Mouse (Mus musculus): ENCODE measurements around the gene Cdc25b.

GRCm38 (mm10) chr2:131145536-131145935, 41.2 kb upstream of the Cdc25b start:
- TF ChIP-seq CTCF (IDR thresholded peaks at IDR 0.05; ENCODE audit: extremely low read depth, insufficient read length, insufficient replicate concordance, low read depth, low read length) (no peak), POLR2A (IDR thresholded peaks at IDR 0.05; ENCODE audit: low read depth, low read length) (no peak)

Data from small intestine, adult 2 months (tissue).